Mouse (Mus musculus): ENCODE data around the gene Tyk2. TPM values are rescaled to one million over a fixed set of nuclear protein-coding genes. Genes with fewer than 3 reads are reported as not detected.

Tyk2 gene
- polyA plus RNA-seq (2014; fragmentation: Nextera tagmentation; extraction: Ambion mirVana): 9.5 and 12.5 TPM in 2 replicates

DNA sequence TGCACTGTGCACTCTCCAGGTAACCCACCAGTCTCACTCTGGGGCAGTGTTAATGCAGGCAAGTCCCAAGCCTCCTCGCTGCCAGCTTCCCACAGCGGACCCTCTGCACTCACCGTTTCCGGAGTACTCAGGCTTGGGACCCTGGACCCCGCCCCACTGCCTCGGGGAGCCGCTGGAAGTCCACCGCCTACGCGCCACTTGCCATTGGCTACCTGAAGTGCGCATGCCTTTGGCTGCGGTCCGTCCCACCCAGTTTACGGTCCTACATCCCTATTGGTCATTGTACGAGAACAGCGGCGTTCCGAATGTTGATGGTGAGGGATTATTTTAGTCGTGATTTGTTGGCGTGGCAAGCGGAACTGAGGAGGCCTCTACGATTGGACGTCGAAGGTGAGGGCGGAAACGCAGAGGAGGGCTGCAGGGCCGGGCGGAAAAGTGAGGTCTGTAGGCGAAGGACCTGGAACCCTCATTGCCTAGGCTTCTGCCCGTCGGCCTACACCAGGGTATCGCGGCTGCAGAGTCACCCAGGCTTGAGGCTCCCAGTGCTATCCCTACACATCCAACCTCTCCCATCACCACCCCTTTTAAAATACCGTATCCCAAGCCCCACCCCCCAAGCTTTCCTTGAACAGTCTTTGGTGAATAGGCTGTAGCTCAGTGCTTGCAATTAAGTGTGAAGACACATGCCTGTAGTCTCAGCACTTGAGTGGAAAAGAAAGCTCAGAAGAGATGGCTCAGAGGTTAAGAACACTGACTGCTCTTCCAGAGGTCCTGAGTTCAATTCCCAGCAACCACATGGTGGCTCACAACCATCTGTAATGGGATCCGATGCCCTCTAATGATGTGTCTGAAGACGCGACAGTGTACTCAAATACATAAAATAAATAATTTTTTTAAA, at the start of gene Tyk2:
Gene Tyk2, minus strand, starts transcription at position 185 of the 898 bp plus-strand sequence.
- Histone ChIP-seq H3K27ac (ENCODE audit: low read depth) (peak within 1 kb of the TSS; percentile 65; the same call in 1 of the 2 replicates), H3K27me3 (ENCODE audit: insufficient read depth, low read length) (no peaks in the 10 kb centered on the region), H3K4me1 (ENCODE audit: insufficient read depth) (0 out of 2 replicates have a peak, but pooled peaks cover 3% of the 10 kb centered on the region), H3K9me3 (ENCODE audit: low read depth, low read length) (no peaks in the 10 kb centered on the region), H3K9ac (peak within 1 kb of the TSS; percentile 68), H3K4me3 (ENCODE audit: low read depth, low read length) (peak within 1 kb of the TSS; percentile 65), H3K4me2 (peak within 1 kb of the TSS; percentile 85), H3K36me3 (ENCODE audit: insufficient read depth) (peaks cover 8% of the 10 kb centered on the region; the same call in 1 of the 2 replicates)
- ATAC-seq (ENCODE audit: insufficient read depth): peak; percentile 98
- peak; percentile 98 for DNase-seq
- TF ChIP-seq CTCF (IDR thresholded peaks at IDR 0.05; ENCODE audit: low read depth): no peak
- 5% methylated on average over 37 of the region's 37 CpGs for WGBS

DNA sequence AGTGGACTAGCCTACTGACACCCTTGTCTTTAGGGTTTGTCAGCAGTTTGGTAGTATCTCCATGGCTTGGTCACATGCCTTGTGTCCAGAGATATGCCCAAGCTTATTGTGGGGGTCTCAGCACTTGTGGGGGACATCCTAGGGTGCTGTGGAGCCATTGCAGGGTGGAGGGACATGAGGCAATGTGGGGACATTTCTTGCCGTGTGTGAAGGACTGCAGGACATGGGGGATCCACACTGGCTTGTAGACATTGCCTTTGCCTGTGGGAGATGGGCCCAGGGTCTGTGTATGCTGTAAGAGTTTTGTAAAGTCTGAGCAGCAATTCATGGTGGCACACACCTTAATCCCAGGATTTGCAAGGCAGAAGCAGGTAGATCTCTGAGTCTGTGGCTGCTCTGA, 49.8 kb upstream of the Tyk2 start:
- H3K9me3 ChIP-seq (ENCODE audit: low read depth, low read length): no peaks in the 10 kb centered on the region
- H3K27me3 ChIP-seq (ENCODE audit: insufficient read depth, low read length): peaks cover 3% of the 10 kb centered on the region; the same call in 1 of the 2 replicates
- H3K27ac ChIP-seq (ENCODE audit: low read depth): peak overlapping the region; percentile 8; the same call in 1 of the 2 replicates
- no peak for TF ChIP-seq CTCF (IDR thresholded peaks at IDR 0.05; ENCODE audit: low read depth)
- DNase-seq (no peak), ATAC-seq (ENCODE audit: insufficient read depth) (no peak)
- H3K9ac ChIP-seq: no peak overlapping the region; the same call in 1 of the 2 replicates
- 60% methylated on average over 1 of the region's 1 CpGs for WGBS
- no peaks in the 10 kb centered on the region for H3K36me3 ChIP-seq (ENCODE audit: insufficient read depth)
- no peak overlapping the region for H3K4me2 ChIP-seq
- no peak overlapping the region for H3K4me3 ChIP-seq (ENCODE audit: low read depth, low read length)
- H3K4me1 ChIP-seq (ENCODE audit: insufficient read depth): no peaks in the 10 kb centered on the region

GRCm38 (mm10) chr9:21180402-21180801, 49.4 kb upstream of the Tyk2 start:
- H3K9me3 ChIP-seq (ENCODE audit: low read depth, low read length): no peaks in the 10 kb centered on the region
- H3K4me1 ChIP-seq (ENCODE audit: insufficient read depth): no peaks in the 10 kb centered on the region
- ATAC-seq (ENCODE audit: insufficient read depth) (no peak), DNase-seq (no peak)
- H3K36me3 ChIP-seq (ENCODE audit: insufficient read depth): no peaks in the 10 kb centered on the region
- H3K9ac ChIP-seq: no peak overlapping the region
- H3K4me3 ChIP-seq (ENCODE audit: low read depth, low read length): no peak overlapping the region
- peaks cover 3% of the 10 kb centered on the region; the same call in 1 of the 2 replicates for H3K27me3 ChIP-seq (ENCODE audit: insufficient read depth, low read length)
- TF ChIP-seq CTCF (IDR thresholded peaks at IDR 0.05; ENCODE audit: low read depth): no peak
- no peak overlapping the region for H3K4me2 ChIP-seq
- 43% methylated on average over 4 of the region's 4 CpGs for WGBS
- H3K27ac ChIP-seq (ENCODE audit: low read depth): 0 out of 2 replicates have a peak overlapping the region, but pooled peaks have one; percentile 6

- Histone ChIP-seq H3K4me1 (ENCODE audit: insufficient read depth) (peaks cover 4% of the 10 kb centered on the region; the same call in 1 of the 2 replicates), H3K9ac (no peak overlapping the region), H3K4me2 (no peak overlapping the region), H3K27me3 (ENCODE audit: insufficient read depth, low read length) (no peaks in the 10 kb centered on the region), H3K4me3 (ENCODE audit: low read depth, low read length) (no peak overlapping the region), H3K36me3 (ENCODE audit: insufficient read depth) (no peaks in the 10 kb centered on the region), H3K9me3 (ENCODE audit: low read depth, low read length) (no peaks in the 10 kb centered on the region), H3K27ac (ENCODE audit: low read depth) (no peak overlapping the region)
- no peak for TF ChIP-seq CTCF (IDR thresholded peaks at IDR 0.05; ENCODE audit: low read depth)
- DNase-seq (no peak), ATAC-seq (ENCODE audit: insufficient read depth) (no peak)
- WGBS: 61% methylated on average over 6 of the region's 6 CpGs
These were observed 41.3 kb upstream of the Tyk2 start for GRCm38 (mm10) chr9:21172364-21172763.

DNA sequence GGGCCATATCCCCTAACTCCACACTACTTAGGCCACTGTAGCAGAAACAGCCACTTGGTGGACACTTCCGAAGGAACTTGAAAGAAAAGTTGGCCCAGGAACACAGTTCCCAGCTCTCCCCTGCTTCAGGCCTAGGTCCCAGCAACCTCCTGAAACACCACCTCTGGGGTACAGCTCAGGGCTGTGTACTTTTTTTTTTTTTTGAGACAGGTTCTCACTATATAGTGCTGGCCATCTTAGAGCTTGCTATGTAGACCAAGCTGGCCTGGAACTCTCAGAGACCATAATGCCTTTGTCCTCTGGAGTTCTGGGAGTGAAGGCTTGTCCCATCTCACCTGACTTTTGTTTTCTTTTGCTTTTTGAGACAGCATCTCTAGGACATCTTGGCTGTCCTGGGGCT, 38.1 kb upstream of the Tyk2 start:
- no peaks in the 10 kb centered on the region for H3K9me3 ChIP-seq (ENCODE audit: low read depth, low read length)
- no peaks in the 10 kb centered on the region for H3K36me3 ChIP-seq (ENCODE audit: insufficient read depth)
- peaks cover 31% of the 10 kb centered on the region for H3K27me3 ChIP-seq (ENCODE audit: insufficient read depth, low read length)
- no peak overlapping the region for H3K9ac ChIP-seq
- peak overlapping the region; percentile 93 for H3K4me2 ChIP-seq
- no peak overlapping the region for H3K27ac ChIP-seq (ENCODE audit: low read depth)
- DNase-seq (no peak), ATAC-seq (ENCODE audit: insufficient read depth) (peak; percentile 0; the same call in 1 of the 2 replicates)
- no peak for TF ChIP-seq CTCF (IDR thresholded peaks at IDR 0.05; ENCODE audit: low read depth)
- H3K4me1 ChIP-seq (ENCODE audit: insufficient read depth): peaks cover 19% of the 10 kb centered on the region
- 48% methylated on average over 1 of the region's 1 CpGs for WGBS
- H3K4me3 ChIP-seq (ENCODE audit: low read depth, low read length): no peak overlapping the region

DNA sequence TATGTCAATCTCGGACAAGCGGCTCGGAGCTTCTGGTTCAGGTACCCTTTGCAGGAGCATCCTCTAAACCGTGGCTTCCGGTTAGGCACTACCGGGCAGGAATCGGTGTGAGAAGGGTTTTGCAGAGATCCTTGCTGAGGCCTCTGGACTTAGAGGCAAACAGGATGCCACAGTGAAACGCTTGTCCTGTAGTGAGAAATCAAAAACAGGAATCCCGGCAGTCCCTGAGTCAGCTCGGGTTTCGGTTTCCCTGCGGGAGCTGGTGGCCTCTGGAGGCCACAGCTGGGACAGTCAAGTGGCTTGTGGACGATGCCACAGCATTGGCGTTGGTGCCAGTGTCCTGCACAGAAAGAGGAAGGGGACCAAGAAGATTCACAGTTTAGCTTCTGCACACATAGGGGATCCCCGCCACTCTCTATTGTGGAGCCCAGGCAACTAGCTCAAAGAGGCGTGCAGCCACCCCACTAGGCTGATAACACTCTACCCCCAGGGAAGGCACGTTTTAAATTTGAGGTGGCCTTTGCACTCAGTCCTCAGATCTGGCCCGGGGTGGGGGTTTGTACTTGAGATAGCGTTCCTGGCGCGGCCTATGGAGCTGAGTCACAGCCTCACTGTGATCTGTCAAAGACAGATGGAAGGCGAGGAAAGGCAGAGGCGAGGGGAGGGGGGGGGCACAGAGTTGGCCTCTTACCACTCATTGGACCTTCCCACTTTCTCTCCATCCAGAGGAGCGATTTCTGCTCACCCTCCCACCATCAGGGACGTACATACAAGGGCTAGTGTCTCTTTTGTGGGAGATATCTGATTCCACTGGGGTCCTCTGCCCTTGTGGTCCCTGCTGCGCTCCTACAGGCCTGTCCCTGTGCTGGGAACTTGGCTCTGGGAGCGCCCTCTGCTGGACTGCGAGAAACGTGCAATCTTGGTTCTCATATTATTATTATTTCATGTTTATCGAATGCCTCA, 37.4 kb upstream of the Tyk2 start:
- peak; percentile 72 for ATAC-seq (ENCODE audit: insufficient read depth)
- peak overlapping the region; percentile 24; the same call in 1 of the 2 replicates for H3K9ac ChIP-seq
- WGBS: 7% methylated on average over 30 of the region's 30 CpGs

More for the DNA sequence above, 37.4 kb upstream of the Tyk2 start:
- DNase-seq: peak; percentile 89
- Histone ChIP-seq H3K27me3 (ENCODE audit: insufficient read depth, low read length) (peaks cover 38% of the 10 kb centered on the region), H3K36me3 (ENCODE audit: insufficient read depth) (no peaks in the 10 kb centered on the region), H3K4me1 (ENCODE audit: insufficient read depth) (peaks cover 19% of the 10 kb centered on the region), H3K9me3 (ENCODE audit: low read depth, low read length) (no peaks in the 10 kb centered on the region), H3K27ac (ENCODE audit: low read depth) (peak overlapping the region; percentile 87), H3K4me3 (ENCODE audit: low read depth, low read length) (peak overlapping the region; percentile 13), H3K4me2 (peak overlapping the region; percentile 93)
- TF ChIP-seq CTCF (IDR thresholded peaks at IDR 0.05; ENCODE audit: low read depth): peak; percentile 95

All from lung, embryonic 14.5 days (tissue).